Mouse (Mus musculus): ENCODE data around the gene 7530416G11Rik.

DNA sequence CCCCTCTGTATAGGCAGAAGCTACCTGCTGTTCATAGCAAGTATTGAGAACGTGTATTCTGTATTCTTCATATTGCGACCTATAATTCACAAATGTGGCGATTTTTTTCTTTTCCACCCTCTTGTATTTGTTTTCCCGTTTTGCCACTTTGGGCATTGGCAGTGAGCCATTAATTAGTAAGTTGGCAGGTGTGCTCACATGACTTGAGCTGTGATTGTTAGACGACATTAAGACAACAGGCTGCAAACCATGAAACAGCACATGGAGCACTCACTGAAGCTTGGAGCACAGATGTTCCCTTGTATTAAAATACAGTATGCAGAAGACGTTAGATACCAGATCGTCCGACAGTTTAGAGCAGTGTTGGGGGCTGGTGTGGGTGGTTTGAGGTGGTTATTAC is 46.1 kb downstream of the 7530416G11Rik start:
- TF ChIP-seq ZC3H11A (IDR thresholded peaks at IDR 0.05; ENCODE audit: low read depth, low read length), result no peak
- no peak for TF ChIP-seq ZNF384 (IDR thresholded peaks at IDR 0.05; ENCODE audit: low read depth, low read length)
- TF ChIP-seq ZKSCAN1 (IDR thresholded peaks at IDR 0.05; ENCODE audit: borderline replicate concordance, low read depth, low read length), result no peak
- no peak for TF ChIP-seq POLR2A (IDR thresholded peaks at IDR 0.05; ENCODE audit: low read depth, low read length)
